In genomic region chr4:136735856-136736255, GRCm38 (mm10) we compare ENCODE assay signal across 12 mouse cellular contexts.
A peak's percentile ranks its signal among the peaks of the same experiment; 100 is the strongest.
DNase-seq lines count a peak whose midpoint lies in the region; ATAC-seq and TF ChIP-seq lines count a peak whose summit lies in the region.
"Had no signal": no experiment of that assay in that cellular context is flagged by ENCODE, and none has a peak within 500 bp of the region (broad histone marks: within the 10 kb centered on the region; RNA-seq: fewer than 3 reads in every experiment).

No protein-coding gene starts in this region.

- no peak overlapping the region for H3K4me3 ChIP-seq in forebrain, embryonic 12.5 days (replicated peaks)
- no peak overlapping the region for H3K4me3 ChIP-seq in forebrain, embryonic 13.5 days
- no peak overlapping the region for H3K4me3 ChIP-seq in midbrain, embryonic 13.5 days (replicated peaks)
- no peak overlapping the region for H3K4me3 ChIP-seq in midbrain, postnatal 0 days (ENCODE audit: low read depth, low read length)
- no peak overlapping the region for H3K4me3 ChIP-seq in heart, embryonic 10.5 days
- no peak overlapping the region for H3K4me3 ChIP-seq in lung, adult 2 months (replicated peaks; ENCODE audit: extremely low read depth, low read depth, low read length)
- H3K4me3 ChIP-seq: heart, embryonic 13.5 days; liver, embryonic 13.5 days had no signal

- no peak for ATAC-seq in forebrain, embryonic 12.5 days (ENCODE audit: low FRiP score)
- ATAC-seq in forebrain, embryonic 13.5 days = no peak
- ATAC-seq in midbrain, embryonic 13.5 days = no peak
- ATAC-seq in midbrain, postnatal 0 days (ENCODE audit: low FRiP score) = no peak
- ATAC-seq: forebrain, postnatal 0 days had no signal

- no peak overlapping the region for H3K4me2 ChIP-seq in forebrain, embryonic 12.5 days
- no peak overlapping the region for H3K4me2 ChIP-seq in forebrain, embryonic 13.5 days
- H3K4me2 ChIP-seq in midbrain, embryonic 13.5 days (replicated peaks) = no peak overlapping the region
- H3K4me2 ChIP-seq in midbrain, postnatal 0 days (ENCODE audit: low read depth, low read length, poor library complexity, severe bottlenecking) = no peak overlapping the region
- H3K4me2 ChIP-seq: heart, embryonic 13.5 days; liver, embryonic 13.5 days had no signal

- H3K36me3 ChIP-seq in forebrain, embryonic 12.5 days (replicated peaks) = no peaks in the 10 kb centered on the region
- peaks cover 6% of the 10 kb centered on the region; the same call in 1 of the 2 replicates for H3K36me3 ChIP-seq in forebrain, embryonic 13.5 days (ENCODE audit: poor library complexity, severe bottlenecking)
- H3K36me3 ChIP-seq in midbrain, embryonic 13.5 days = peaks cover 3% of the 10 kb centered on the region; the same call in 1 of the 2 replicates
- H3K36me3 ChIP-seq in midbrain, postnatal 0 days (ENCODE audit: insufficient read depth, low read length) = no peaks in the 10 kb centered on the region
- H3K36me3 ChIP-seq in heart, embryonic 10.5 days = no peaks in the 10 kb centered on the region
- H3K36me3 ChIP-seq: heart, embryonic 13.5 days; liver, embryonic 13.5 days had no signal

- no peaks in the 10 kb centered on the region for H3K9me3 ChIP-seq in forebrain, embryonic 12.5 days
- H3K9me3 ChIP-seq in forebrain, embryonic 13.5 days (replicated peaks) = no peaks in the 10 kb centered on the region
- H3K9me3 ChIP-seq in midbrain, embryonic 13.5 days = no peaks in the 10 kb centered on the region
- no peaks in the 10 kb centered on the region for H3K9me3 ChIP-seq in midbrain, postnatal 0 days (ENCODE audit: low read length)
- H3K9me3 ChIP-seq in heart, embryonic 10.5 days = no peaks in the 10 kb centered on the region
- H3K9me3 ChIP-seq: heart, embryonic 13.5 days; liver, embryonic 13.5 days had no signal

- 77% methylated on average over 4 of the region's 4 CpGs for WGBS in forebrain, embryonic 12.5 days
- 65% methylated on average over 4 of the region's 4 CpGs for WGBS in forebrain, embryonic 13.5 days
- 66% methylated on average over 4 of the region's 4 CpGs for WGBS in midbrain, embryonic 13.5 days
- 58% methylated on average over 3 of the region's 4 CpGs for WGBS in midbrain, postnatal 0 days
- WGBS in heart, embryonic 10.5 days = 42% methylated on average over 4 of the region's 4 CpGs
- WGBS in lung, adult 2 months = 44% methylated on average over 4 of the region's 4 CpGs

- H3K9ac ChIP-seq in forebrain, embryonic 12.5 days = peak overlapping the region; percentile 33; the same call in 1 of the 2 replicates
- no peak overlapping the region for H3K9ac ChIP-seq in forebrain, embryonic 13.5 days
- no peak overlapping the region for H3K9ac ChIP-seq in midbrain, embryonic 13.5 days (replicated peaks)
- H3K9ac ChIP-seq in midbrain, postnatal 0 days (replicated peaks; ENCODE audit: low read length, poor library complexity, severe bottlenecking) = no peak overlapping the region
- H3K9ac ChIP-seq: forebrain, postnatal 0 days; heart, embryonic 13.5 days; liver, embryonic 13.5 days had no signal

- no peak for DNase-seq in midbrain, postnatal 0 days (ENCODE audit: low spot score)
- DNase-seq in heart, embryonic 10.5 days (ENCODE audit: low spot score) = no peak
- no peak for DNase-seq in lung, adult 2 months
- DNase-seq in right cerebral cortex, postnatal 36 days (ENCODE audit: low spot score in 2 of 2) = no peak
- no peak for DNase-seq in yolk sac, embryonic 10.5 days (ENCODE audit: low spot score)
- DNase-seq: forebrain, postnatal 0 days; liver, embryonic 13.5 days had no signal

- H3K4me1 ChIP-seq in forebrain, embryonic 12.5 days = peaks cover 96% of the 10 kb centered on the region
- H3K4me1 ChIP-seq in forebrain, embryonic 13.5 days = peaks cover 75% of the 10 kb centered on the region
- H3K4me1 ChIP-seq in midbrain, embryonic 13.5 days (replicated peaks) = peaks cover 90% of the 10 kb centered on the region
- peaks cover 12% of the 10 kb centered on the region; the same call in 1 of the 2 replicates for H3K4me1 ChIP-seq in midbrain, postnatal 0 days (ENCODE audit: insufficient read depth, low read length)
- peaks cover 71% of the 10 kb centered on the region for H3K4me1 ChIP-seq in heart, embryonic 10.5 days
- no peaks in the 10 kb centered on the region for H3K4me1 ChIP-seq in lung, adult 2 months (ENCODE audit: control insufficient read depth, insufficient read depth, low read length)

- TF ChIP-seq CTCF in midbrain, postnatal 0 days (IDR thresholded peaks at IDR 0.05) = no peak
- no peak for TF ChIP-seq CTCF in lung, adult 2 months (IDR thresholded peaks at IDR 0.05; ENCODE audit: insufficient read depth, low read length)

- H3K27ac ChIP-seq in forebrain, embryonic 12.5 days = no peak overlapping the region
- H3K27ac ChIP-seq in forebrain, embryonic 13.5 days = no peak overlapping the region; the same call in 1 of the 2 replicates
- H3K27ac ChIP-seq in midbrain, embryonic 13.5 days = 0 out of 2 replicates have a peak overlapping the region, but pooled peaks have one; percentile 10
- no peak overlapping the region for H3K27ac ChIP-seq in midbrain, postnatal 0 days (ENCODE audit: low read depth, low read length)
- H3K27ac ChIP-seq in heart, embryonic 10.5 days = peak overlapping the region; percentile 59; the same call in 1 of the 2 replicates
- H3K27ac ChIP-seq: heart, embryonic 13.5 days; liver, embryonic 13.5 days; macrophage had no signal

- no peaks in the 10 kb centered on the region; the same call in 1 of the 2 replicates for H3K27me3 ChIP-seq in forebrain, embryonic 12.5 days
- H3K27me3 ChIP-seq in forebrain, embryonic 13.5 days = 0 out of 2 replicates have a peak, but pooled peaks cover 2% of the 10 kb centered on the region
- H3K27me3 ChIP-seq in midbrain, embryonic 13.5 days = no peaks in the 10 kb centered on the region
- H3K27me3 ChIP-seq in midbrain, postnatal 0 days (ENCODE audit: insufficient read depth, low read length) = no peaks in the 10 kb centered on the region
- peaks cover 26% of the 10 kb centered on the region for H3K27me3 ChIP-seq in heart, embryonic 10.5 days (ENCODE audit: insufficient read depth, poor library complexity, severe bottlenecking)
- H3K27me3 ChIP-seq: liver, embryonic 13.5 days had no signal

- no peak for TF ChIP-seq POLR2A in lung, adult 2 months (IDR thresholded peaks at IDR 0.05; ENCODE audit: borderline replicate concordance, extremely low read depth, low read depth, low read length)

Comparison
In these comparisons a context has a peak if more than half of its experiments do, and no peak if none do; other contexts are left out.
1. H3K27ac ChIP-seq: peak in midbrain, embryonic 13.5 days (single experiment) and heart, embryonic 10.5 days (single experiment); none in forebrain, embryonic 12.5 days (single experiment), forebrain, embryonic 13.5 days (single experiment) and midbrain, postnatal 0 days (single experiment).